Mouse (Mus musculus) monocyte, adult 59 days (primary cell): ENCODE data around the gene Epb41l4b. TPM values are rescaled to one million over a fixed set of nuclear protein-coding genes. Genes with fewer than 3 reads are reported as not detected.

Experiments
- total RNA-seq, 2 experiments: library from RNA; stranded (reverse); gene quantifications; one replicate each; pipeline ENCODE4 v1.2.4; 2023

Epb41l4b gene
- total RNA-seq, result under 1 TPM in 1 of 2 experiments, not detected in 1; 0.18 TPM

GRCm38 (mm10) chr4:57143026-57143937 is at the start of gene Epb41l4b:
Gene Epb41l4b (minus strand): TSS chr4:57143437.

DNA sequence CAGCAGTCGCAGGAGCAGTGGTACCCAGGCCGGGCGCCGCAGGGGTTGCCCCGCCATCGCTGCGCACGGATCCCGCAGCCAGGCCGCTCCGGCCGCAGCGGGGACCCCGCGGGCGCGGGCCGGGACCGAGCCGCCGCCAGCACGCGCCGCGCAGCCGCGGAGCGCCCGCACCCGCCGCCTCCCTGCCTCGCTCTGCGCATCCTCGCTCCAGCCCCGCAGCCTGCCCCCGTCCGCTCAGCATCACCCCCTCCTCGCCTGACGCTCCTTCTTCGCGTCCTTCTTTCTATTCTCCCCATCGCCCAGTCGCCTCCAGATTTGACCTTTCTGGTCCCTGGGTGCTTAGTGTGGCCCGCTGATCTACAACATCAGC is 153.0 kb downstream of the Epb41l4b start, which contains the start of gene Frrs1l:
Gene Frrs1l (minus strand): TSS at position 177 of the 370 bp plus-strand sequence.

GRCm38 (mm10) chr4:56946641-56947640 is 196.3 kb downstream of the Epb41l4b start, which contains the start of gene Tmem245:
Gene Tmem245 (minus strand): TSS chr4:56947437.

Other genes starting within 250 kb of the Epb41l4b start
- gene Tmem245, start 196.0 kb downstream of the Epb41l4b start, total RNA-seq, result 10 to 100 TPM; 22.0 to 24.0 TPM
- not detected for gene Frrs1l, start 153.0 kb downstream of the Epb41l4b start, total RNA-seq
- under 1 TPM in 1 of 2 experiments, not detected in 1; 0.12 TPM for gene Ptpn3, start 158.4 kb upstream of the Epb41l4b start, total RNA-seq